Mouse (Mus musculus) heart, embryonic 11.5 days (tissue): Measurements from ENCODE around the gene Anks4b. TPM values are rescaled to one million over a fixed set of nuclear protein-coding genes. Genes with fewer than 3 reads are reported as not detected.

ENCODE experiments used
- ATAC-seq: fragments of 200-750 bp; cut with Nextera tagmentation; replicated peaks from 2 replicates; pipeline ENCODE4 v1.8.0; 2017; ENCODE audit warnings: moderate library complexity; ENCODE audit not compliant: insufficient number of reproducible peaks, low FRiP score, low TSS enrichment
- H3K27ac ChIP-seq: fragments of 300-500 bp; sonication (generic); 2 replicates; pipeline ENCODE4 v1.5.1; 2014; ENCODE audit warnings: mild to moderate bottlenecking, low read depth, low read length
- H3K27me3 ChIP-seq: fragments of 300-500 bp; sonication (generic); 2 replicates; pipeline ENCODE4 v1.6.1; 2014; ENCODE audit warnings: mild to moderate bottlenecking, low read length, mixed read lengths; ENCODE audit not compliant: control insufficient read depth, insufficient read depth
- H3K36me3 ChIP-seq: fragments of 300-500 bp; sonication (generic); 2 replicates; pipeline ENCODE4 v1.6.1; 2014; ENCODE audit warnings: mild to moderate bottlenecking, low read length, moderate library complexity, mixed read lengths; ENCODE audit not compliant: control insufficient read depth, insufficient read depth
- H3K4me1 ChIP-seq: fragments of 300-500 bp; sonication (generic); 2 replicates; pipeline ENCODE4 v1.6.1; 2014; ENCODE audit warnings: low read length; ENCODE audit not compliant: control insufficient read depth, insufficient read depth
- H3K4me2 ChIP-seq: fragments of 300-500 bp; sonication (generic); 2 replicates; pipeline ENCODE4 v1.6.1; 2014; ENCODE audit warnings: mild to moderate bottlenecking, moderate library complexity
- H3K4me3 ChIP-seq: fragments of 300-500 bp; sonication (generic); 2 replicates; pipeline ENCODE4 v1.5.1; 2014; ENCODE audit warnings: low read depth, low read length
- H3K9ac ChIP-seq: fragments of 300-500 bp; sonication (generic); 2 replicates; pipeline ENCODE4 v1.6.1; 2014; ENCODE audit warnings: mild to moderate bottlenecking, low read depth, low read length, moderate library complexity
- H3K9me3 ChIP-seq: fragments of 300-500 bp; sonication (generic); replicated peaks from 2 replicates; pipeline ENCODE4 v1.6.1; 2016; ENCODE audit warnings: low read length; ENCODE audit not compliant: control insufficient read depth
- WGBS: fragments of 180-500 bp; shearing (Covaris S2); extraction: QIAGEN DNeasy Blood & Tissue Kit; methylation state at CpG from one replicate; pipeline ENCODE4 v1.1.7; 2014; ENCODE audit not compliant: insufficient replicate concordance; 5-methylcytosine and 5-hydroxymethylcytosine counted together
- polyA plus RNA-seq: library from polyadenylated mRNA; unstranded; fragments of >200 nt; fragmentation: Nextera tagmentation; extraction: Ambion mirVana; gene quantifications from 2 replicates; pipeline ENCODE4 v1.2.1, GENCODE M21; 2014

Anks4b gene
- polyA plus RNA-seq, 1 experiment from 2014 or later = 0.06 TPM

DNA sequence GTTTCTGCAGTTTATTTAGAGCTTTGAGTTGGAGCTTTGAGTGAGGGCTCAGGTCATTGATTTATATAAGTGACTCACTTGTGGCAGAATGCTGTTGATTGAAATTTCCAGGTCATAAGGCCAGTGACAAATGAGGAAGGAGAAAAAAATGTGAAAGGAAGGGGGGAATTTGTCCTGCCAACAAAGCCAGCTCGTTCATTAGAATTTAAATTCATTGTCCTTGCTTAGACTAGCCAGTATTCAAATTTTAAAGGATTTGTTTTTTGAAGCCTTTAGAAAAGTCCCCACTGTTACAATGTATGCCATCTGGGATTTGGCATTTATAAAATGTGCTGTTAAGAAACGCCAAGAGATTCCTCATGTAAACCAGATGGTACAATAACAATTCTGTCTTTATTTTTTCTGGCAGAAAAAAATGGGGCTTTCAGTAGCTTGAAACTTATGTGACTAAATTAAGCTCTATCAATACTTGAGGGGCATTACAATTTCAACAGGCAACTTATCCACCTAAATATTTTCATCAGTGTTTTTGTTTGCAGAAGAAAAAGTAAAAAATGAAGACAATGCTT is 16.7 kb upstream of the Anks4b start:
- Histone ChIP-seq H3K9ac (no peak overlapping the region), H3K27ac (no peak overlapping the region), H3K27me3 (no peaks in the 10 kb centered on the region), H3K4me2 (no peak overlapping the region), H3K36me3 (no peaks in the 10 kb centered on the region), H3K4me3 (no peak overlapping the region), H3K9me3 (no peaks in the 10 kb centered on the region), H3K4me1 (no peaks in the 10 kb centered on the region)
- ATAC-seq = no peak
- WGBS = 40% methylated on average over 2 of the region's 2 CpGs

DNA sequence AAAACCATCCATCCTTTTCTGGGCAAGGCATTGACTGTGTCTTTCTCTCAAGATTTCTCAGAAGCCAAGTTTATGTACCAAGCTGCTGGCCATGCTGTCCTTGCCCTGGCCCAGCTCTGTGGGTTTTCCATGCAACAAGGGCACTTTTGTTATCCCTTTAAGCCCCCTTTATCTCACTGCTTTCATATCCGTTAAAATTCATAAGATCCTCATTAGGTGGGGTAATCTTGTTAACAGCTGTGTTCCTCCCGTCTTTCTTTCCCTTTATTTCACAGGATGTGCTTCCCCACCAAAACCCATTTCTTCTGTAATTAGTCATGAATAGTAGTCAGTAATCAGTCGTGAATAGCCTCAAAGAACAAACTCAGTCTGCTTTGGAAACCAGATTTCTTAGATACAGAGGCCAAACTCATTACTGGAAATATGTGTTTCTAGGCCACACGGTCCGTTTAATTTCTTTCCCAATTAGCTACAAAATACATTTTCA is 16.0 kb upstream of the Anks4b start:
- no peaks in the 10 kb centered on the region for H3K27me3 ChIP-seq
- no peak for ATAC-seq
- no peak overlapping the region for H3K9ac ChIP-seq
- 47% methylated on average over 5 of the region's 5 CpGs for WGBS
- no peak overlapping the region for H3K4me3 ChIP-seq
- no peak overlapping the region for H3K27ac ChIP-seq
- H3K36me3 ChIP-seq = no peaks in the 10 kb centered on the region
- no peak overlapping the region for H3K4me2 ChIP-seq
- H3K9me3 ChIP-seq = no peaks in the 10 kb centered on the region
- H3K4me1 ChIP-seq = no peaks in the 10 kb centered on the region

DNA sequence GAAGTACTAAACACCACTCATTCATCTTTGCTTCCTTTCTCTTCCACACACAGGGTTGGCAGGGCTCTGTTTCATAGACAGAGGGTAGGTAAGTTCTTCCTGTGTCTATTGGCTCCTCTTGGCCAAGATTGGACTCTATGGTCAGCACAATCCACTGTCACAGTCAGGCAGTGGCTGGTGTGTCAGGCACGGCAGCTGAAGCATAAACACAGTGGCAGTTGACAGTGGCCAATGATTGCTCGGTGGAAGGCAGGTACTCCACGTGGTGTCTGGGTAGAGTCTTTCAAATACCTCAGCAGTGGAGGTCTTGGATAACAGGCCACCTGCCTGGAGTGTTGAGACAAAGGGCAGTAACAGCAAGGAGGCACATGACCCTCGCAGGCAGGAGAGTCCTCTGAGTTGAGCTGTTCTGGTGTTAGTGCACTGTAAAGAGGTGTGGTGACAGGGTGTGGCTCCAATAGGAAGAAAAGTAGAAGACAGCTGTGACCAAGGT is 15.5 kb upstream of the Anks4b start:
- Histone ChIP-seq H3K27ac (no peak overlapping the region), H3K36me3 (no peaks in the 10 kb centered on the region), H3K4me2 (no peak overlapping the region), H3K9me3 (no peaks in the 10 kb centered on the region), H3K9ac (no peak overlapping the region), H3K4me1 (no peaks in the 10 kb centered on the region), H3K4me3 (no peak overlapping the region), H3K27me3 (no peaks in the 10 kb centered on the region)
- ATAC-seq = no peak
- WGBS = 37% methylated on average over 4 of the region's 4 CpGs

DNA sequence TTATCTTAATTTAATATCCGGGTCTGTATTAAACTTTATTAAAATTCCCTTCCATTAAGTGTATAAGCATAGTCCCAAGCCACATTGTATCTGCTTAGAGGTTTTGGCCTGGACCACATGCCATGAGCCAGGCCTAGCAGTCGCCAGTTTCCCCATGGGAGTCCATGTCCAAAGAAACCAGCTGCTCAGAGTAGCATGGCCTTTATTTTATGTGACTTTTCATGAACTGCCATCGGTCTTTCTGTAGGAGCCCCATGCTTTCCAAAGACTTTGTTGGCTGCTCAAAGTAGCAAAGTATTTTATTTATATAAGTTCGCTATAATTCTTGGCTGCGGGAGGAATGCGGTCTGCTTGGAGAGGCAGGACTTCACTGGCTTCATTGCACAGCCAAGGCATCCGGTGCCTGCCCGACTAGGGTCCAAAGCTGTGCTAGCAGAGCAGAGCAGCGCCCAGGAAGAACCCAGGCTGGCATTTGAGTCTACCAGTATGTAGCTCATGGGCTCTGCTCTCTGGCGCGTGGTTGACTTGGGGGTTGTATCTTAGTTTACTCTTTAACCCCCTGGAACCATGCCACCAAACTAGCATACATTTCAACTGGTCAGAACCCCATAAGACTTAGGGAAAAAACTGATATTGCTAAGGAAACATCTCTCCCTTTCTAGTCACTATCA is 9.9 kb upstream of the Anks4b start:
- H3K4me2 ChIP-seq = no peak overlapping the region
- no peaks in the 10 kb centered on the region for H3K4me1 ChIP-seq
- H3K9ac ChIP-seq = no peak overlapping the region
- no peak for ATAC-seq
- H3K36me3 ChIP-seq = no peaks in the 10 kb centered on the region
- H3K27ac ChIP-seq = no peak overlapping the region
- H3K4me3 ChIP-seq = no peak overlapping the region
- no peaks in the 10 kb centered on the region for H3K27me3 ChIP-seq
- no peaks in the 10 kb centered on the region for H3K9me3 ChIP-seq
- 80% methylated on average over 11 of the region's 11 CpGs for WGBS

DNA sequence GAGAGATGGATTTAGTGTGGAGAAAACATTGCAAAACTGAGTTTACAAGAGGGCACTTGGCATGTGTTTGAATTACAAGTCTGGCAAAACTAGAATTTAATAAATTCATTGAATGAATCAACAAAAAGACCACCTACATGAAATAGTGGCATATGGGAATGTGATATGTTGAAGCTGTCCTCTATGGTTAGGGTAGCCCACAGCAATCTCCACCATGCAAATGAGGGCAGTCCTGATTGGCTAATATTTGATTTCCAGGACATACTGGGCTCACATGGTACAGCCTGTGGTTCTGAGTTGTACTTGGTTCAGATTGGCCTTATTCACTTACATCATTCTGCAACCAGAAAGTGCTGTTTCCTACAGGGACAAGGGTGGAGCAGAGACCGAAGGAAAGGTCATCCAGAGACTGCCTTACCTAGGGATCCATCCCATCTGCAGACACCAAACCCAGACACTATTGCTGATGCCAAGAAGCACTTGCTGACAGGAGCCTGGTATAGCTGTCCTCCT is 1.4 kb upstream of the Anks4b start:
- Histone ChIP-seq H3K27ac (no peak overlapping the region), H3K9ac (no peak overlapping the region), H3K27me3 (no peaks in the 10 kb centered on the region), H3K4me1 (no peaks in the 10 kb centered on the region), H3K4me3 (no peak overlapping the region), H3K4me2 (no peak overlapping the region), H3K9me3 (no peaks in the 10 kb centered on the region), H3K36me3 (no peaks in the 10 kb centered on the region)
- 95% methylated on average over 1 of the region's 1 CpGs for WGBS
- no peak for ATAC-seq

DNA sequence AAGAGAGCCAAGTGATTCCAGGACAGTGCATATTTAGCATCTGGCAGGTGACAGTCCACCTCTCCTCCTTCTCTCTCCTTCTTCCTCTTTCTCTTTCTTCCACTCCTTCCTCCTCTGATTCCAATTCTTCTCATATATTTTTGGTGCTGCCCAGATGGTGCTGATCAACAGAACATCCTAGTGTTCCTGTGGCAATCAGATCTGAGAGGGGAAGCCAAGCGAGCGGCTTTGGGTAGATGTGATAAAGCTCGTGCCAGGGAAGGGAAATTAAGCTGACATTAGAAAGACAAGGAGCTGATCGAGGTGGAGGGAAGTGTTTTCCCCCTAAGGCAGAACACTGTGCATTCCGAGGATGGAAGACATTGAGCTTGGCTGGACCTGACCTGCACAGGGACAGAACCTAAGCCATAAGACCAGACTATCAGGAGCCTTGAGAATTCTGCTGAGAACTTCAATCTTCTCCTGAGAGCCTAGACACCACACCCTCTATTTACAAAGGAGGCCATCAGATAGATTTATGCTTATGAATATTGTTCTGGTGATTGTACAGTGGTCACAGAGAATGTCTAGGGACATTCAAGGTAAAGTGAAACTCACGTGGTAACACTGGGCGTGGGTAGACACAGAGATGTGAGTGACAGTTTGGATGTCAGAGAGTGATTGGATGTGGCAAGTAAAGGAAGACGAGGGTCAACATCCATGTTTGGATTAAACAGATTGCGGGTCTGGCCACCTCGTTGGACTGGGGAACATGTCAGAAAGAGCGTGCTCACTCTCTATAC is 1.3 kb downstream of the Anks4b start:
- Histone ChIP-seq H3K4me1 (no peaks in the 10 kb centered on the region), H3K27ac (no peak overlapping the region), H3K9ac (no peak overlapping the region), H3K9me3 (no peaks in the 10 kb centered on the region), H3K36me3 (no peaks in the 10 kb centered on the region), H3K27me3 (no peaks in the 10 kb centered on the region), H3K4me2 (no peak overlapping the region), H3K4me3 (no peak overlapping the region)
- ATAC-seq = no peak
- WGBS = 74% methylated on average over 11 of the region's 11 CpGs

DNA sequence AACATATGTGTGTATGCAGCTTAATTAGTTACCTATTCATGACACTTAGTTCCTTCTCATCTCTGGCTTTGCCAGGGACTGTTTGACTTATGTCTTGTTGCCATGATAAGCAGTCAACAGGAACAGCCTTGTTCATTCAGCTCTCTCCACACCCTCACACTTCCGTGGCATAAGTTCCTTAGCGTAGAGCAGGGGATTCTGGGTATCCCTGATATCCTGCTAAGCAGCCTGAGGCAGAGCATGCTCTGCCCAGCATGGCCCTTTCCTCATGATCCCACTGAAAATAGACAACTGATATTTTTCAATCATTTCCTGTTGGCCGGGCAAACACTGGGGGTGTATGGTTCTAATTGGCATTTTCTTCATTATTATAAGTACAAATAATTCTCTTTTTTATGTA is 4.0 kb downstream of the Anks4b start:
- Histone ChIP-seq H3K4me1 (no peaks in the 10 kb centered on the region), H3K9me3 (no peaks in the 10 kb centered on the region), H3K4me2 (no peak overlapping the region), H3K36me3 (no peaks in the 10 kb centered on the region), H3K9ac (no peak overlapping the region), H3K27ac (no peak overlapping the region), H3K27me3 (no peaks in the 10 kb centered on the region), H3K4me3 (no peak overlapping the region)
- no peak for ATAC-seq
- 71% methylated on average over 3 of the region's 3 CpGs for WGBS

DNA sequence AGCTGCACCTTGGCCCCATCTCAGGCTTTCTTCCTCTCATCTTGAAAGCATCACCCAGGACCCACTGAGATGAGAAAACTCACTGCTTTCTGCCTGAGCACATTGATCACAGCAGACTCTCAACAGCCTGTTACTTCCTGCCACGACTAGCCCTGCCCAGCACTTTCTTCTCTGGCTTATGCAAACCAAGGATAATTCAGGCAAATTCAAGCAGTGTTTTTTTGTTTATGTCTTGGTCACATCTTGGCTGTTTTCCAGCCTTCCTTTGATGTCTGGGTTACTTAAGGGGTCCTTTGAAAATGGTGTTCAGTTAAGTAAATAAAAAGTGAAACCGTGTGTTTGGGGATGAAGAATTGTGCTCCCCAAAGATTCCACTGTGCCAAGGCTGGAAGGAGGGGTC is 5.3 kb downstream of the Anks4b start:
- WGBS = 17% methylated on average over 2 of the region's 2 CpGs
- H3K4me1 ChIP-seq = no peaks in the 10 kb centered on the region
- ATAC-seq = no peak
- H3K36me3 ChIP-seq = no peaks in the 10 kb centered on the region
- no peak overlapping the region for H3K9ac ChIP-seq
- H3K27me3 ChIP-seq = no peaks in the 10 kb centered on the region
- no peaks in the 10 kb centered on the region for H3K9me3 ChIP-seq
- H3K27ac ChIP-seq = no peak overlapping the region
- H3K4me3 ChIP-seq = no peak overlapping the region
- no peak overlapping the region for H3K4me2 ChIP-seq
